Mouse (Mus musculus): ENCODE results near the gene H2-M10.2.

GRCm38 (mm10) chr17:36253087-36253600, 33.1 kb downstream of the H2-M10.2 start:
- TF ChIP-seq CTCF (IDR thresholded peaks at IDR 0.05; ENCODE audit: low read depth), result no peak
- no peak for TF ChIP-seq EP300 (IDR thresholded peaks at IDR 0.05; ENCODE audit: low read depth)
